8 mouse cellular contexts compared by ENCODE assay signal in genomic region chr4:149075871-149076575, GRCm38 (mm10). TPM values are rescaled to one million over a fixed set of nuclear protein-coding genes. Genes with fewer than 3 reads are reported as not detected.
DNase-seq lines count a peak whose midpoint lies in the region; ATAC-seq and TF ChIP-seq lines count a peak whose summit lies in the region.

No protein-coding gene starts in this region.

- ATAC-seq in frontal cortex, adult (ENCODE audit: low TSS enrichment): peak; percentile 94
- ATAC-seq in lung, embryonic 15.5 days (ENCODE audit: borderline replicate concordance, extremely low read depth, low FRiP score, low TSS enrichment): peak; percentile 55; the same call in 1 of the 2 replicates

- 0 out of 2 replicates have a peak overlapping the region, but pooled peaks have one; percentile 31 for H3K27ac ChIP-seq in hindbrain, embryonic 10.5 days
- peak overlapping the region; percentile 62 for H3K27ac ChIP-seq in lung, embryonic 15.5 days
- 0 out of 2 replicates have a peak overlapping the region, but pooled peaks have one; percentile 3 for H3K27ac ChIP-seq in thymus, adult 2 months (ENCODE audit: control insufficient read depth, insufficient read depth, low read length)

- H3K9ac ChIP-seq in lung, embryonic 15.5 days: no peak overlapping the region

- H3K4me2 ChIP-seq in lung, embryonic 15.5 days: no peak overlapping the region; the same call in 1 of the 2 replicates

- no peak for TF ChIP-seq POLR2A in thymus, adult 2 months (IDR thresholded peaks at IDR 0.05; ENCODE audit: control insufficient read depth, extremely low read depth, insufficient read depth, low read length, poor library complexity)

- peak; percentile 62; the same call in 1 of the 2 replicates for TF ChIP-seq CTCF in thymus, adult 2 months (IDR thresholded peaks at IDR 0.05; ENCODE audit: borderline replicate concordance, control insufficient read depth, extremely low read depth, insufficient read depth, low read length, poor library complexity)

- H3K36me3 ChIP-seq in hindbrain, embryonic 10.5 days: peaks cover 40% of the 10 kb centered on the region
- peaks cover 4% of the 10 kb centered on the region for H3K36me3 ChIP-seq in lung, embryonic 15.5 days
- H3K36me3 ChIP-seq in thymus, adult 2 months (ENCODE audit: control insufficient read depth, insufficient read depth, low read length): no peaks in the 10 kb centered on the region

- no peak overlapping the region for H3K4me3 ChIP-seq in hindbrain, embryonic 10.5 days
- H3K4me3 ChIP-seq in lung, embryonic 15.5 days: no peak overlapping the region
- no peak overlapping the region for H3K4me3 ChIP-seq in thymus, adult 2 months (ENCODE audit: control insufficient read depth, insufficient read depth, low read length)

- no peaks in the 10 kb centered on the region for H3K9me3 ChIP-seq in hindbrain, embryonic 10.5 days
- no peaks in the 10 kb centered on the region for H3K9me3 ChIP-seq in lung, embryonic 15.5 days

- 31% methylated on average over 10 of the region's 10 CpGs for WGBS in hindbrain, embryonic 10.5 days
- 15% methylated on average over 10 of the region's 10 CpGs for WGBS in lung, embryonic 15.5 days
- WGBS in thymus, adult 2 months: 24% methylated on average over 10 of the region's 10 CpGs

- peaks cover 27% of the 10 kb centered on the region for H3K4me1 ChIP-seq in hindbrain, embryonic 10.5 days (replicated peaks)
- peaks cover 28% of the 10 kb centered on the region for H3K4me1 ChIP-seq in lung, embryonic 15.5 days
- H3K4me1 ChIP-seq in thymus, adult 2 months (replicated peaks; ENCODE audit: control insufficient read depth, insufficient read depth, low read length): peaks cover 4% of the 10 kb centered on the region; the same call in 1 of the 2 replicates

- H3K27me3 ChIP-seq in hindbrain, embryonic 10.5 days (ENCODE audit: insufficient read depth, poor library complexity, severe bottlenecking): no peaks in the 10 kb centered on the region
- no peaks in the 10 kb centered on the region for H3K27me3 ChIP-seq in lung, embryonic 15.5 days
- H3K27me3 ChIP-seq in thymus, adult 2 months (ENCODE audit: control insufficient read depth, insufficient read depth, low read length): no peaks in the 10 kb centered on the region

- peak; percentile 78 for DNase-seq in ES-CJ7 (ENCODE audit: low read depth, low spot score)
- DNase-seq in cerebellum, adult 18-20 months: peak; percentile 57 to 63
- peak; percentile 70 for DNase-seq in hindbrain, embryonic 10.5 days (ENCODE audit: low spot score)
- peak; percentile 69 for DNase-seq in layer of hippocampus, adult 9-10 months (ENCODE audit: low spot score)
- peak; percentile 39 for DNase-seq in ovary, postnatal 10 days (ENCODE audit: low spot score)
- peak; percentile 77 for DNase-seq in thymus, adult 2 months

RNA-seq across cellular contexts. Expression of gene Pex14, which starts 23.7 kb away (rescaled TPM):
- polyA plus RNA-seq in hindbrain, embryonic 10.5 days (2016; fragmentation: Nextera tagmentation; extraction: Ambion mirVana): 60.4 and 60.8 TPM in 2 replicates
- polyA plus RNA-seq in lung, embryonic 15.5 days (2015; fragmentation: Nextera tagmentation; extraction: Ambion mirVana): 47.0 and 51.1 TPM in 2 replicates
- 40.4 and 45.0 TPM in 2 replicates for polyA plus RNA-seq in thymus, adult 2 months (2012; rRNA removed)

RNA-seq across cellular contexts. Expression of gene Dffa, which starts 27.9 kb away (rescaled TPM):
- 33.1 and 36.3 TPM in 2 replicates for polyA plus RNA-seq in hindbrain, embryonic 10.5 days (2016; fragmentation: Nextera tagmentation; extraction: Ambion mirVana)
- 31.6 and 33.6 TPM in 2 replicates for polyA plus RNA-seq in lung, embryonic 15.5 days (2015; fragmentation: Nextera tagmentation; extraction: Ambion mirVana)
- 40.2 and 40.3 TPM in 2 replicates for polyA plus RNA-seq in thymus, adult 2 months (2012; rRNA removed)

RNA-seq across cellular contexts. Expression of gene Cort, which starts 50.5 kb away (rescaled TPM):
- polyA plus RNA-seq in hindbrain, embryonic 10.5 days (2016; fragmentation: Nextera tagmentation; extraction: Ambion mirVana): 0.25 and 1.0 TPM in 2 replicates
- 0.39 TPM in 1 of 2 replicates, not detected in the other for polyA plus RNA-seq in lung, embryonic 15.5 days (2015; fragmentation: Nextera tagmentation; extraction: Ambion mirVana)
- polyA plus RNA-seq in thymus, adult 2 months (2012; rRNA removed): 0.22 and 0.67 TPM in 2 replicates

Comparison
In these comparisons a context has a peak if more than half of its experiments do, and no peak if none do; other contexts are left out.
1. H3K27ac ChIP-seq: peak in every context shown above with its lines; median percentile 62 in lung, embryonic 15.5 days; 31 in hindbrain, embryonic 10.5 days; 3 in thymus, adult 2 months.